Mouse (Mus musculus) hindbrain, embryonic 15.5 days (tissue): ENCODE data around the gene Rho. TPM values are rescaled to one million over a fixed set of nuclear protein-coding genes. Genes with fewer than 3 reads are reported as not detected.

ENCODE experiments used
- ATAC-seq: fragments of 200-750 bp; cut with Nextera tagmentation; 2 replicates; pipeline ENCODE4 v1.8.0; 2017; ENCODE audit warnings: low read depth, moderate number of reproducible peaks, moderate TSS enrichment; ENCODE audit not compliant: low FRiP score
- H3K27ac ChIP-seq: fragments of 300-500 bp; sonication (generic); replicated peaks from 2 replicates; pipeline ENCODE4 v1.5.1; 2015; ENCODE audit warnings: mild to moderate bottlenecking, inconsistent platforms
- H3K27me3 ChIP-seq: fragments of 300-500 bp; sonication (generic); 2 replicates; pipeline ENCODE4 v1.6.1; 2015; ENCODE audit warnings: control low read depth, inconsistent platforms
- H3K36me3 ChIP-seq: fragments of 300-500 bp; sonication (generic); 2 replicates; pipeline ENCODE4 v1.6.1; 2015; ENCODE audit warnings: control low read depth, inconsistent platforms
- H3K4me1 ChIP-seq: fragments of 300-500 bp; sonication (generic); replicated peaks from 2 replicates; pipeline ENCODE4 v1.6.1; 2015; ENCODE audit warnings: control low read depth, inconsistent platforms
- H3K4me2 ChIP-seq: fragments of 300-500 bp; sonication (generic); 2 replicates; pipeline ENCODE4 v1.6.1; 2015; ENCODE audit warnings: moderate library complexity, mild to moderate bottlenecking, inconsistent platforms
- H3K4me3 ChIP-seq: fragments of 300-500 bp; sonication (generic); 2 replicates; pipeline ENCODE4 v1.5.1; 2015; ENCODE audit warnings: mild to moderate bottlenecking, inconsistent platforms
- H3K9ac ChIP-seq: fragments of 300-500 bp; sonication (generic); 2 replicates; pipeline ENCODE4 v1.6.1; 2015; ENCODE audit warnings: inconsistent platforms
- H3K9me3 ChIP-seq: fragments of 300-500 bp; sonication (generic); 2 replicates; pipeline ENCODE4 v1.6.1; 2016; ENCODE audit warnings: control low read depth, inconsistent platforms
- WGBS: fragments of 180-500 bp; shearing (Covaris S2); methylation state at CpG from one replicate; pipeline ENCODE4 v1.1.7; 2015; 5-methylcytosine and 5-hydroxymethylcytosine counted together
- polyA plus RNA-seq: library from polyadenylated mRNA; unstranded; fragments of >200 nt; fragmentation: Nextera tagmentation; extraction: Ambion mirVana; gene quantifications from 2 replicates; pipeline ENCODE4 v1.2.1, GENCODE M21; 2015

Rho gene
- polyA plus RNA-seq, 1 experiment from 2014 or later: 0.64 TPM

DNA sequence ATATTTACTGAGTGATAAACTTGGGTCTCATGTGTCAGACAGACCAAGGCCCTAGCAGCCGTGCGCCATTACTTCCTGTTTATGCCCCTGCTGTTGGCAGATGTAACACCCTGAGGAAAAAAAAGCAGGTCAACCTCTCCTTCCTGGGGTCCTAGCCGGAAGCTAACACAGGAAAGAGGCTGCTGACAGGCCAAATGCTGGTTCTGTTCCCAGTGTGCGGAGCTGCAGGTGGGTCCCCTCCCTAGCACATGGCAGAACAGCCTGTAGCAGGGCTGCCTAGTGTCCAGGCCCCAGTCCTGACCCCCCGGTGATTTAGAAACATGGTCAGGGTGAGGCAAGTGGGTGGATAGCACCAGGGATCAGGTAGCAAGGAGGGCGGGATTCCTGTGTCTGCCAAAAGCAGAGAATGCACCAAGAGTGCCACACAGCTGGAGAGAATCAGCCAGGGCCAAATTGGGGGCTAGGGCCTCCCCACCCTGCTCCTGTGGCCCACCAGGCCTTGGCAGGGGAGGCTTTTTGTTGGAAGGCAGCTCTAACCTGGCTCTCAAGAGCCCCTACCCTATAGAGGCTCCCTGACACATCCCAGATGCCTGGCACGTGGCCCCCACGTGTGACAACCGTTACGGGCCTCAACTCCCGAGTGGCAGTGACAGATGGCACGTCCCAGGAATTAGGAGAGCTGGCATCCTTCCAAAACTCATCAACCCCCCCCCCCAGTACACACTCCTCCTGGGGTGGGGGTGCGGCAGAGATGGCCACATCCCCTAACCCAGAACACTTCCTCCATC, 39.9 kb downstream of the Rho start:
- H3K9ac ChIP-seq: no peak overlapping the region
- no peaks in the 10 kb centered on the region for H3K36me3 ChIP-seq
- 42% methylated on average over 13 of the region's 13 CpGs for WGBS
- no peak overlapping the region for H3K27ac ChIP-seq
- no peaks in the 10 kb centered on the region for H3K9me3 ChIP-seq
- no peak overlapping the region for H3K4me2 ChIP-seq
- H3K27me3 ChIP-seq: no peaks in the 10 kb centered on the region
- no peak overlapping the region for H3K4me3 ChIP-seq
- no peak for ATAC-seq
- peaks cover 25% of the 10 kb centered on the region for H3K4me1 ChIP-seq

- H3K4me3 ChIP-seq: no peak overlapping the region
- H3K4me2 ChIP-seq: no peak overlapping the region
- H3K36me3 ChIP-seq: no peaks in the 10 kb centered on the region
- no peak overlapping the region for H3K9ac ChIP-seq
- peaks cover 25% of the 10 kb centered on the region for H3K4me1 ChIP-seq
- ATAC-seq: no peak
- H3K27ac ChIP-seq: no peak overlapping the region
- 74% methylated on average over 7 of the region's 7 CpGs for WGBS
- H3K9me3 ChIP-seq: no peaks in the 10 kb centered on the region
- H3K27me3 ChIP-seq: no peaks in the 10 kb centered on the region
Observed at GRCm38 (mm10) chr6:115972083-115972764, 40.7 kb downstream of the Rho start.

DNA sequence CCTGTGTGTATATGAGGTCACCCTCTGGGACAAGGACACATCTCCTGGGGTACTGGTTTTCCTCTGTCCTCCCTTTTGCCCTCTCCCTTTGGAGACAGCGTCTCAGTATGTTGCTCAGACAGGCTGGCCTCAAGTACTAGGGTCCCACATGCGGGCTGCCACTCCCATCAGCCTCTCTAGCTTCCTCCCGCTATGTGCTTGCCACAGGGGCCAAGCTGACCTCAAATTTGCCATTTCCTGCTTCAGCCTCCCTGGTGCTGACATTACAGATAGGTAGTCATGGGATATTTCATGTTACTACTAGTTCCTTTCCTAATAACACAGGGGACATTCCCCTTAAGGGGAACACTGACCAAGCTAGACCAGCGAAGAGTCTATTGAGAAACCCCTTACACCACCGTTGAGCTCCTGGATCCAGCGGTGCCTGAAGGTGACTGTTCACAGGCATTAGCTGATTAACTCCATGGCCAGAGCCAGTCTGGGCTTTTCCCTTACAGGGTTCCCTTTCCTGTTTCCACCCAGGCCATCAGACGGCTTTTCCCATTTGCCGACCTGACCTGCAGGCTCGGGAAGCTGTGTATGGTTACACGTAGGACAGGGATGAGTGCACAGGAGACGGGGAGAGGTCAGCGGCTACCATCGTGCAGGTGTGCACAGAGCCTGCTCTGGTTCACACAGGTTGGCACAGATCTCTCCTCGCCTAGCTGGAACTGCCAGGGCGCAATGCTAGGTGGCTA, 41.8 kb downstream of the Rho start:
- WGBS: 85% methylated on average over 15 of the region's 15 CpGs
- Histone ChIP-seq H3K4me2 (no peak overlapping the region), H3K9ac (no peak overlapping the region), H3K4me1 (peaks cover 25% of the 10 kb centered on the region), H3K9me3 (no peaks in the 10 kb centered on the region), H3K36me3 (no peaks in the 10 kb centered on the region), H3K27me3 (no peaks in the 10 kb centered on the region), H3K27ac (no peak overlapping the region), H3K4me3 (no peak overlapping the region)
- 0 out of 2 replicates have a peak, but pooled peaks have one; percentile 2 for ATAC-seq

GRCm38 (mm10) chr6:115973881-115974662, 42.5 kb downstream of the Rho start:
- no peak overlapping the region for H3K27ac ChIP-seq
- WGBS: 57% methylated on average over 16 of the region's 16 CpGs
- no peak overlapping the region for H3K4me2 ChIP-seq
- no peak overlapping the region for H3K9ac ChIP-seq
- no peaks in the 10 kb centered on the region for H3K9me3 ChIP-seq
- peak; percentile 50; the same call in 1 of the 2 replicates for ATAC-seq
- no peak overlapping the region for H3K4me3 ChIP-seq
- H3K36me3 ChIP-seq: no peaks in the 10 kb centered on the region
- no peaks in the 10 kb centered on the region for H3K27me3 ChIP-seq
- peaks cover 25% of the 10 kb centered on the region for H3K4me1 ChIP-seq

- WGBS: 92% methylated on average over 8 of the region's 8 CpGs
- Histone ChIP-seq H3K4me3 (no peak overlapping the region), H3K9ac (no peak overlapping the region), H3K4me1 (peaks cover 25% of the 10 kb centered on the region), H3K36me3 (no peaks in the 10 kb centered on the region), H3K4me2 (no peak overlapping the region), H3K27ac (no peak overlapping the region), H3K9me3 (no peaks in the 10 kb centered on the region), H3K27me3 (no peaks in the 10 kb centered on the region)
- no peak for ATAC-seq
Observed at GRCm38 (mm10) chr6:115975606-115976005, 44.1 kb downstream of the Rho start.

DNA sequence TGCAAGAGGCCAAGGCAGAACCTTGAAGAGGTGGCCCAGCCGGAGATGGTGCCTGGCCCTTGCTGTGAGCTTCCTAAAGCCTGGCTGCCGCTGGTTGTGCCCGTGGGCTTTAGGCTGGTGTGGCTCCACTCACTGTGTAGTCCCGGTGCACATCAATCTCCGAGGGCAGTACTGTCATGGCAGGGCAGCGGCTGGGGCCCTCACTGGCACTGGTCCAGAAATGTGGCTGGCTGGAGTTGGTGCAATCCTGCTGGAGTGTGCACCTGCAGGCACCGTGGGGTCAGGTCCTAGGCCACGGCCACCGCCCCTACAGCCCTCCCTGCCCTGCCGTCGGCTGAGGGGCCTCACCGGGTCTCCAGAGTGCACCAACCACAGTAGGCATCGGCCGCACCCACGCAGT, 46.3 kb downstream of the Rho start:
- WGBS: 80% methylated on average over 15 of the region's 15 CpGs
- Histone ChIP-seq H3K4me2 (no peak overlapping the region), H3K9ac (no peak overlapping the region), H3K4me1 (peaks cover 10% of the 10 kb centered on the region; the same call in 1 of the 2 replicates), H3K27ac (no peak overlapping the region), H3K36me3 (no peaks in the 10 kb centered on the region), H3K9me3 (no peaks in the 10 kb centered on the region), H3K4me3 (no peak overlapping the region), H3K27me3 (no peaks in the 10 kb centered on the region)
- no peak for ATAC-seq

DNA sequence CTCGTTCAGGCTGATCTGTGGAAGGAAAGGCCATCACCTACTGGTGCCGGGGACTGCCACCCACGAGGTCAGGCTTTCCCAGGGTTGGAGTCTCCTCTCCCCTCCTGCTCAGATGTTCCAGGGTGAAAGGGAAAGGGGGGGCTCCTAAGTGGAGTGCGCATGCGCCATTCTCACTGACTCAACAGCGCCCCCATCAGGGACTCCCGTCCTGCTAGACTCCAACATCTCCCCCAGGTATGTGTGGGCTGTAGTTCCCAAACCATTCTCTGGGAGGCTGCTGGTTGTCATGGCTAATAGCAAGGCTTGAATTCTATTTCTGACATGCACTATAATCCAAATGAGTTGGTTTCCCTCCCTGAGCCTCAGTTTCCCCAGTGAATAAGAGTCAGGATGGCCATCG, 47.0 kb downstream of the Rho start:
- Histone ChIP-seq H3K27me3 (no peaks in the 10 kb centered on the region), H3K4me2 (no peak overlapping the region), H3K4me3 (no peak overlapping the region), H3K9ac (no peak overlapping the region), H3K4me1 (peaks cover 10% of the 10 kb centered on the region; the same call in 1 of the 2 replicates), H3K9me3 (no peaks in the 10 kb centered on the region), H3K36me3 (no peaks in the 10 kb centered on the region), H3K27ac (no peak overlapping the region)
- 68% methylated on average over 8 of the region's 8 CpGs for WGBS
- no peak for ATAC-seq

DNA sequence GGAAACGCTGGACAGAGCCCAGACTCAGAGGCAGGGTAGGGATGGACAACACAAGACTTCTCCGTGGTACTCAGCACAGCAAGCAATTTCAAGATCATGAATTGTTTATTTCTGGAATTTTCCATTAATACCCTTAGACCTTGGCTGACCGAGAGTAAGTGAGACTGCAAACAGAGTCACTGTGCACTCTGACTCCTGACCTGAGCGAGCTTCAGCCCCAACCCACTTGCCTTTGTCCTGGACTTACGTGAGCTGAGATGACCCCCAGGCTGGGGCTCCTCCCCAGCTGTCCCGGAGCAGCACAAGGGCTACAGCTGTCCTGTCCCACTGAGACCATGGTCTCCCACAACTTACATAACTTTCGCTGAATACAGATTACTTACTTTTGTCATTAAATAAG, 51.3 kb downstream of the Rho start:
- no peaks in the 10 kb centered on the region for H3K27me3 ChIP-seq
- WGBS: 63% methylated on average over 7 of the region's 7 CpGs
- H3K9ac ChIP-seq: no peak overlapping the region
- ATAC-seq: no peak
- no peak overlapping the region for H3K27ac ChIP-seq
- H3K4me2 ChIP-seq: no peak overlapping the region
- H3K9me3 ChIP-seq: no peaks in the 10 kb centered on the region
- H3K4me3 ChIP-seq: no peak overlapping the region
- peaks cover 32% of the 10 kb centered on the region for H3K4me1 ChIP-seq
- H3K36me3 ChIP-seq: no peaks in the 10 kb centered on the region

GRCm38 (mm10) chr6:115983306-115984038, 51.9 kb downstream of the Rho start:
- Histone ChIP-seq H3K9ac (no peak overlapping the region), H3K4me2 (no peak overlapping the region), H3K27me3 (no peaks in the 10 kb centered on the region), H3K36me3 (no peaks in the 10 kb centered on the region), H3K27ac (no peak overlapping the region), H3K9me3 (no peaks in the 10 kb centered on the region), H3K4me1 (peaks cover 32% of the 10 kb centered on the region), H3K4me3 (no peak overlapping the region)
- ATAC-seq: no peak
- 65% methylated on average over 12 of the region's 12 CpGs for WGBS

- no peak overlapping the region for H3K4me2 ChIP-seq
- H3K4me1 ChIP-seq: peaks cover 32% of the 10 kb centered on the region
- 61% methylated on average over 7 of the region's 7 CpGs for WGBS
- H3K36me3 ChIP-seq: no peaks in the 10 kb centered on the region
- H3K27me3 ChIP-seq: no peaks in the 10 kb centered on the region
- H3K27ac ChIP-seq: no peak overlapping the region
- no peaks in the 10 kb centered on the region for H3K9me3 ChIP-seq
- no peak overlapping the region for H3K4me3 ChIP-seq
- no peak overlapping the region for H3K9ac ChIP-seq
- no peak for ATAC-seq
Observed at GRCm38 (mm10) chr6:115984580-115984979, 53.0 kb downstream of the Rho start.

DNA sequence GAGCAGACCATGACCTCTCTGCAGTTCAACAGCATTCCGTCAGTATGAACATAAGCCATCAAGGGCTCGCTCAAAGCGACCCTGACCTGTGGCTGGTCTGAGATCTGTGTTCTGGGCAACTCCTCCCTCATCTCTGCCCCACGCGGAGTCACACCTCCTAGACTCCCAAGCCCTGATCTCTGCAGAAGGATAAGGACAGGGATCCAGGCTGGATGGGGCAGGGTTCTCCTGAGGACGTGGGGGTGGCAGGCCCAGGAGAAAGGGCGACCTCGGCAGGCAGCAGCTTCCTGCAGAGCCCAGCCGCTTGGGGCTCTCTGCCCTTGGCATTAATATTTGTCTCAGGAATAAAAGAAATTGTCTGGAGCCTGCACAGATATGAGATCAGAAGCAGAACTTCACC, 54.1 kb downstream of the Rho start:
- H3K27ac ChIP-seq: no peak overlapping the region
- no peaks in the 10 kb centered on the region for H3K36me3 ChIP-seq
- no peak for ATAC-seq
- H3K4me3 ChIP-seq: no peak overlapping the region
- H3K4me2 ChIP-seq: no peak overlapping the region
- H3K27me3 ChIP-seq: peaks cover 4% of the 10 kb centered on the region; the same call in 1 of the 2 replicates
- WGBS: 63% methylated on average over 9 of the region's 9 CpGs
- H3K4me1 ChIP-seq: peaks cover 32% of the 10 kb centered on the region
- H3K9ac ChIP-seq: no peak overlapping the region
- no peaks in the 10 kb centered on the region for H3K9me3 ChIP-seq
